ENCODE assay signal across 9 mouse cellular contexts in genomic region chr8:84485864-84486263, GRCm38 (mm10).
DNase-seq lines count a peak whose midpoint lies in the region; ATAC-seq and TF ChIP-seq lines count a peak whose summit lies in the region.
"Had no signal": no experiment of that assay in that cellular context is flagged by ENCODE, and none has a peak within 500 bp of the region (broad histone marks: within the 10 kb centered on the region; RNA-seq: fewer than 3 reads in every experiment).

No protein-coding gene starts in this region.

- no peak overlapping the region for H3K27ac ChIP-seq in midbrain, embryonic 13.5 days
- no peak overlapping the region for H3K27ac ChIP-seq in midbrain, embryonic 16.5 days (ENCODE audit: low read length)
- no peak overlapping the region for H3K27ac ChIP-seq in midbrain, postnatal 0 days (ENCODE audit: low read depth, low read length)

- H3K27me3 ChIP-seq in midbrain, embryonic 13.5 days = no peaks in the 10 kb centered on the region
- no peaks in the 10 kb centered on the region for H3K27me3 ChIP-seq in midbrain, embryonic 16.5 days (ENCODE audit: control insufficient read depth, insufficient read depth, low read depth, low read length)
- H3K27me3 ChIP-seq in midbrain, postnatal 0 days (ENCODE audit: insufficient read depth, low read length) = no peaks in the 10 kb centered on the region

- no peak overlapping the region for H3K9ac ChIP-seq in midbrain, embryonic 13.5 days (replicated peaks)
- no peak overlapping the region for H3K9ac ChIP-seq in midbrain, embryonic 16.5 days (ENCODE audit: low read depth, low read length)
- H3K9ac ChIP-seq in midbrain, postnatal 0 days (replicated peaks; ENCODE audit: low read length, poor library complexity, severe bottlenecking) = no peak overlapping the region

- H3K9me3 ChIP-seq in midbrain, embryonic 13.5 days = no peaks in the 10 kb centered on the region
- no peaks in the 10 kb centered on the region for H3K9me3 ChIP-seq in midbrain, embryonic 16.5 days (replicated peaks; ENCODE audit: control insufficient read depth, low read length, poor library complexity, severe bottlenecking)
- no peaks in the 10 kb centered on the region for H3K9me3 ChIP-seq in midbrain, postnatal 0 days (ENCODE audit: low read length)

- peaks cover 5% of the 10 kb centered on the region; the same call in 1 of the 2 replicates for H3K4me1 ChIP-seq in midbrain, embryonic 13.5 days (replicated peaks)
- no peaks in the 10 kb centered on the region for H3K4me1 ChIP-seq in midbrain, embryonic 16.5 days (ENCODE audit: control insufficient read depth, insufficient read depth, low read length)
- no peaks in the 10 kb centered on the region for H3K4me1 ChIP-seq in midbrain, postnatal 0 days (ENCODE audit: insufficient read depth, low read length)

- 76% methylated on average over 7 of the region's 7 CpGs for WGBS in midbrain, embryonic 13.5 days
- 61% methylated on average over 7 of the region's 7 CpGs for WGBS in midbrain, embryonic 16.5 days
- 63% methylated on average over 7 of the region's 7 CpGs for WGBS in midbrain, postnatal 0 days

- no peak overlapping the region for H3K4me2 ChIP-seq in midbrain, embryonic 13.5 days (replicated peaks)
- no peak overlapping the region for H3K4me2 ChIP-seq in midbrain, embryonic 16.5 days (ENCODE audit: low read length)
- no peak overlapping the region for H3K4me2 ChIP-seq in midbrain, postnatal 0 days (ENCODE audit: low read depth, low read length, poor library complexity, severe bottlenecking)

- peak; percentile 40 to 47 for DNase-seq in adrenal gland, adult (ENCODE audit: inconsistent age in 2 of 2, low spot score in 1 of 2)
- DNase-seq in adrenal gland, adult 8-10 months = no peak
- peak; percentile 71 to 80 for DNase-seq in heart, postnatal 10 days
- peak; percentile 86 for DNase-seq in midbrain, postnatal 0 days (ENCODE audit: low spot score)
- no peak for DNase-seq in urinary bladder, postnatal 10 days (ENCODE audit: low spot score)
- DNase-seq in left cerebral cortex, postnatal 25 days (ENCODE audit: low spot score in 2 of 2) = no peak

- ATAC-seq in midbrain, embryonic 13.5 days = peak; percentile 48; the same call in 1 of the 2 replicates
- no peak for ATAC-seq in midbrain, embryonic 16.5 days
- ATAC-seq in midbrain, postnatal 0 days (ENCODE audit: low FRiP score) = 0 out of 2 replicates have a peak, but pooled peaks have one; percentile 23

- no peak for TF ChIP-seq CTCF in midbrain, postnatal 0 days (IDR thresholded peaks at IDR 0.05)

- H3K4me3 ChIP-seq in midbrain, embryonic 13.5 days (replicated peaks) = no peak overlapping the region
- H3K4me3 ChIP-seq in midbrain, embryonic 16.5 days (ENCODE audit: low read depth, low read length) = no peak overlapping the region
- H3K4me3 ChIP-seq in midbrain, postnatal 0 days (ENCODE audit: low read depth, low read length) = no peak overlapping the region
- H3K4me3 ChIP-seq: erythroblast, embryonic 14.5 days had no signal

- H3K36me3 ChIP-seq in midbrain, embryonic 13.5 days = no peaks in the 10 kb centered on the region
- H3K36me3 ChIP-seq in midbrain, embryonic 16.5 days (ENCODE audit: control insufficient read depth, insufficient read depth, low read length) = no peaks in the 10 kb centered on the region
- H3K36me3 ChIP-seq in midbrain, postnatal 0 days (ENCODE audit: insufficient read depth, low read length) = no peaks in the 10 kb centered on the region

- intact Hi-C loops in heart, postnatal 10 days (cut with DNase I) = no loop called here
- intact Hi-C loops in left cerebral cortex, postnatal 25 days (cut with DNase I) = no loop called here

Comparison
In these comparisons a context has a peak if more than half of its experiments do, and no peak if none do; other contexts are left out.
1. DNase-seq: peak in adrenal gland, adult (2 of 2), heart, postnatal 10 days (2 of 2) and midbrain, postnatal 0 days (single experiment); none in adrenal gland, adult 8-10 months (single experiment), urinary bladder, postnatal 10 days (single experiment) and left cerebral cortex, postnatal 25 days (0 of 2).